Mouse (Mus musculus): Measurements from ENCODE around the gene Clk1.

Clk1 gene

DNA sequence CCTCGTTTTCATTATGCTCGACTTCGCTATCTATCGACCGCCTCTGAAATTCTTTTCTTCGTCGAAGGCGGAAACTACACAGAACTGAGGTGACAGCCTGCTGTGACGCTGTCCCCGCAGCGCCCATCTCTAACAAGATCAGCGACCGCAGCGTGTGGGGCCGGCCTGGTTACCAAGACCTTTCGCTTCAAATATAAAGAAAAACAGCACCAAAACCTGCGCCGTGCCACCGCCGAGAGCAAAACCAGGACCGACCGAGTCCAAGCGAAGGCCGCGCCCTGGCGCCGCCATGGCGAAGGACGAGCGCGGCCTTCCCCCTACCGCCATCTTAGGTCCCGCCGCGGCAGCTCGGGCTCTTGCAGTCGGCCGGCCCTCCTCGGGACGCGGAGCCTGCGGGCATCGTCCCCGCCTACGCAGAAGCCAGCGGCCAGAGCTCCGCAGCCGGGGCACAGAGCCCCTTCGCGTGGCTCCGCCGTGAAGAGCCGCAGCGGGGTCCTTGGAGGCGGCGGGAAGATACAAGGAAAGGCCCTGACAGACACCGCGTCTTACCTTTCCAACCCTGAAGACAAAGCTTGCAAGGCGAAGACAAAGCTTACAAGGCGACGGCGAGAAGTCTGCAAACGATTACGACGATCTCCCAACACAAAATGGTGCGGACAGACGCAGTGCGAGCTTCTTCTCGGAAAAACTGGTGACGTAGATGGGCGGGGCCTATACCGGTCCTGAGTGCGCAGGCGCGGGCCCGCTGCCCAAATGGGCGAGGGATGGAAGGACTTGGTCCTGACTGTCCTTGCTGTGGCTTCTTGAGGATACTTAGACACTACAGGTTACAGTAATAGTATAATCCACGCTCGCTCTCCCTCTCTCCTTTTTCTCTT, at the start of gene Clk1:
Gene Clk1, minus strand, starts transcription at position 696 of the 878 bp plus-strand sequence.
- DNase-seq (ENCODE audit: low spot score in 2 of 2), result peak; percentile 98 to 99

DNA sequence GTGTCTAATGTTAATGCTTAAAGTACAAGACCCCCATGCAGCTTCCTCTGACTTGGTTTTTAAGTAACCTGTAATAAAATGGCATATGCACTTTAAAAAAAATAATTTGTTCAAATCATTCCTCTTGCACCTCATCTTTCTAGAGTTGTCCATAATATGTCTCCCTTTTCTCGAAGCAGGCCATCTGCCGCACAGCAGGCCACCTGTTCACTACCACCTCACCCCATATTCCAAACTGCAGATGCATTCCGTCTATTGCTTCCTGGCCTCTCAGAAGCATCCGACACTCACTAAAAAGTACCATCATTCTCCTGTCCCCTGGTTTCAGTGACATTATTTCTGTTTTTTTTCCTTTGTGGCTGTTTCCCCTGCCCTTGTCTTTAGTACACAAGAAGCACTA, 41.7 kb upstream of the Clk1 start:
- no peak for DNase-seq (ENCODE audit: low spot score in 2 of 2)

GRCm38 (mm10) chr1:58465042-58465441, 41.2 kb upstream of the Clk1 start:
- no peak for DNase-seq (ENCODE audit: low spot score in 2 of 2)

GRCm38 (mm10) chr1:58463935-58464334, 40.1 kb upstream of the Clk1 start:
- no peak for DNase-seq (ENCODE audit: low spot score in 2 of 2)

DNA sequence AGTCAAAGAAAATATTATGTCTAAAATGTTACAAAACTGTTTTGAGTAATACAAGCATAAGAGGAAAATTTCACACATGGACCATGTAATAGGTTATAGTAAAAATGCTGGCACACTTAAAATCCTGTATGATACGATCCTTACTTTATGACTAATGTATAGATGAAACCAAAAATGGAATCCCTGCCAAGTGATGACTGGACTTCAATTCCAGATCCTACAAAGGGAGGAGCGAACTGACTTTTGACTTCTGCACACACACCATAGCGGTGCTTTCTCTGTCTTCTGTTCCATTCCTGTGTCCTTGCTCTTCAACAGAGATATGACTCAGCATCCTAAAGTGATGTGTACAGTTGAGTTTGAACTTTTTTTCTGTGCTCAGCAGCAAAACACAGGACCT, 36.7 kb upstream of the Clk1 start:
- no peak for DNase-seq (ENCODE audit: low spot score in 2 of 2)

- DNase-seq (ENCODE audit: low spot score in 2 of 2), result no peak
These were observed 35.0 kb upstream of the Clk1 start for GRCm38 (mm10) chr1:58458867-58459266.

GRCm38 (mm10) chr1:58458175-58458574, 34.3 kb upstream of the Clk1 start:
- DNase-seq (ENCODE audit: low spot score in 2 of 2), result no peak

DNA sequence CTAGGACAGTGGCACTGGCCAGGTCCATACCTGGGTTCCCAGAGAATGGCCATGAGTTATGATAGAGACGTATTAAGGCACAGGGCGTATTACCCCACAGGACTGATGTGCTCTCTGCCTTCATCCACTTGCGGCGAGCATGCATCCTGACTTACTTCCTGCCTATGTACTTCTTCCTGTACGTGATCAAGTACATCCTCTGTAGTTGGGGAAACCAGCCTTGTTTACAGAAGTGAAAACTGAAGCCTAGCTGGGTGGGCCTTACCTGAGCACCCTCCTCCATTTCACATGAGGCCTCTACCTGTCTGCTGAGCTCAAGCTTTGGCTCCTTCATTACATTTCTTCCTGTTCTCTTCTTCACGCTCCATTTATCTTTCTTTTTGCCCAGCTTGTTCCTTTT, 30.4 kb upstream of the Clk1 start:
- no peak for DNase-seq (ENCODE audit: low spot score in 2 of 2)

GRCm38 (mm10) chr1:58448396-58448795, 24.5 kb upstream of the Clk1 start:
- DNase-seq (ENCODE audit: low spot score in 2 of 2), result no peak

- no peak for DNase-seq (ENCODE audit: low spot score in 2 of 2)
These were observed 23.9 kb upstream of the Clk1 start for GRCm38 (mm10) chr1:58447766-58448165.

DNA sequence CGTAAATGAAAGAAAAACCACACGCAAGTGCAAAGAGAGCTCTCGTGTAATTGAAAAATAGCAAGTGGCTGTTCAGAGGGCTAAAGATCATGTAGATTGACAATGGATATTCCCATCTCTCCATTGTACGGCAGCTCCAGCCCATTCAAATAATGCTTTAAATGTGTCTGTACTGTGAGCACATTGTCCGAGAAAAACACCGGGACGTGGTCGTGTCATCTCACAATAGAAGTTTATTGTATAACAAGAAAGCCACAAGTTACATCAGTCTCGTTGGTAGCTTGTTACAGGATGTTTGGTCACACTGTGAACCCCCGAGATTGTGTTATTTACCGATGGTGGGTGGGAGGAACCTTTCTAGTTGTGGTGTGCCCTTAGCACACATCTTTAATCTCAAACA, 22.0 kb upstream of the Clk1 start:
- DNase-seq (ENCODE audit: low spot score in 2 of 2), result no peak

DNA sequence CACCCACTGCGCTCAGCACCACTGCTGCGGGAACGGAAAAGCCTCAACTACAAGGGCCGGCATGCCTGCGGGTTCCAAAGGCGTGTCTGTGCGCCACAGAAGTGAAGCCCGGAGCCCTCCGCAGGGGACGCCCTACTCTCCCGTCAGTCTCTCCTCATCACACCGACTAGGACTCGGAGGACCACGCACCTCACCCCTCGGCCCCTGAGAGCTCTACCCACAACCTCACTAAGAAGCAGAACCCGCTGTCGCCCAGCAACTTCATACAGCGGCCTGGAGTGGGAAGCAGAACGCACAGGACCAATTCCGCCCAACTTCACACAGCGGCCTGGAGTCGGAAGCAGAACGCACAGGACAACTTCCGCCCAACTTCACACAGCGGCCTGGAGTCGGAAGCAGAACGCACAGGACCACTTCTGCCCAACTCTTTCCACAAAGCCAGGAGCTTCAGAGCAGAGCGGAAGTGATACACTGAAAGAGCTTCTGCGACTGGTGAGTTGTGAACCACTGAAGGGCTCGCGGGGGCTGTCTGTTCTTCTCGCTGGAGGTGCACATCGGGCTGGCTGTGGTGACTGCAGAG, 21.4 kb upstream of the Clk1 start, which contains the start of the genes Nif3l1 and Ppil3:
Gene Nif3l1, plus strand, starts transcription at position 9 of the 580 bp plus-strand sequence.
Gene Ppil3, minus strand, starts transcription at position 344 of the 580 bp plus-strand sequence.
- DNase-seq (ENCODE audit: low spot score in 2 of 2), result peak; percentile 82 to 87

GRCm38 (mm10) chr1:58444691-58445090, 20.8 kb upstream of the Clk1 start:
- no peak for DNase-seq (ENCODE audit: low spot score in 2 of 2)

- no peak for DNase-seq (ENCODE audit: low spot score in 2 of 2)
These were observed 685 bp upstream of the Clk1 start for GRCm38 (mm10) chr1:58424551-58424950.

- peak; percentile 67 to 70 for DNase-seq (ENCODE audit: low spot score in 2 of 2)
These were observed 987 bp downstream of the Clk1 start for GRCm38 (mm10) chr1:58422879-58423278.

DNA sequence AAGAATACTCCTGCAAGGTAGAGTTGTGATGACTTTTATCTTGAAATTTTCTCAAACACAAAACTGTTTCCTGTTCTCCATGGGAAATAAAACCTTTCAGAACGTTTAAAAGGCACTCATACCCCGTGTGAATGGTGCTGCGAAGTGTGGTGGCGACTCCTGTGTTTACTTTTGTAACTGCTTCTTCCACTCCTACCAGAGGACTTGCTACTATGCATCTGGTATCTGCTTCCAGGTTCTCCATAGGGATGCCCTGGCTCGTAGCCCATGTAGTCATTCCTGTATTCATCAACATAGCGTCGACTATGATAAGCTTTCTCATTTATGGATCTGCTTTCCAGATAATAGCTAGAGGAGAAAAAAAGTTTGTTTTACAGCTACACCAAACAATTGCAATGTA, 2.9 kb downstream of the Clk1 start:
- DNase-seq (ENCODE audit: low spot score in 2 of 2), result no peak

DNA sequence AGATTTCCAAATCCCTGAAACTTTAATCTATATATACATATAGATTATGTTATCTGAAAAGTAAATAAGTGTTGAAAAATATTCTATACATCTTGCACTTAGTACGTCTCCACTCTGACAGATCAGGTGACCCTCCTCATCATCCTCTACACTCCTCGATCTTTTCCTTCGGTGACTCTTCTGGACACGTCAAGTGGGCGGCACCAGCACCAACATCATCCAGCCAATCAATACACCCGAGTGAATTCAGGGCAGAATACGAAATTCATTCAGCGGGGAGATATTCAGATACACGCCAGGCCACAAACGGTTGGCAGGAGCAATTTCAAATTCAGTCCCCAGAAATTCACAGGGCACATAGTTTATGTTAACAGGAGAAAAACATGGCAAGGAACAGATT, 3.8 kb downstream of the Clk1 start:
- DNase-seq (ENCODE audit: low spot score in 2 of 2), result no peak

DNA sequence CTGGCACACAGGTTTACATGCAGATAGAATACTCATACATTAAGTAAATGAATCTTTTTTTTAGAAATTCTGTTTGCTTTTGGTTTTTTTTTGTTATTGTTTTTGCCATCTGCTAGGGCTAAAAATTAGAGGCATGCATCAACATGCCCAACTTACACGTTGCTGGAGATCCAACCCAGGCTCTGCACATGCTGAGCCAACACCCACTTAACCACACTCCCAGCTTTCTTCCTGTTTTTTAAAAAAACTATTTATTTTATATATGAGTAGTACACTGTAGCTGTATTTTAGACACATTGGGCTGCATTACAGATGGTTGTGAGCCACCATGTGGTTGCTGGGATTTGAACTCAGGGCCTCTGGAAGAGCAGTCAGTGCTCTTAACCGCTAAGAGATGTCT, 7.8 kb downstream of the Clk1 start:
- no peak for DNase-seq (ENCODE audit: low spot score in 2 of 2)

- DNase-seq (ENCODE audit: low spot score in 2 of 2), result no peak
These were observed 8.4 kb downstream of the Clk1 start for GRCm38 (mm10) chr1:58415442-58415841.

GRCm38 (mm10) chr1:58410776-58411175, 13.1 kb downstream of the Clk1 start:
- no peak for DNase-seq (ENCODE audit: low spot score in 2 of 2)

GRCm38 (mm10) chr1:58410198-58410588, 13.7 kb downstream of the Clk1 start:
- no peak for DNase-seq (ENCODE audit: low spot score in 2 of 2)

GRCm38 (mm10) chr1:58409553-58410197, 14.2 kb downstream of the Clk1 start:
- DNase-seq (ENCODE audit: low spot score in 2 of 2), result no peak

DNA sequence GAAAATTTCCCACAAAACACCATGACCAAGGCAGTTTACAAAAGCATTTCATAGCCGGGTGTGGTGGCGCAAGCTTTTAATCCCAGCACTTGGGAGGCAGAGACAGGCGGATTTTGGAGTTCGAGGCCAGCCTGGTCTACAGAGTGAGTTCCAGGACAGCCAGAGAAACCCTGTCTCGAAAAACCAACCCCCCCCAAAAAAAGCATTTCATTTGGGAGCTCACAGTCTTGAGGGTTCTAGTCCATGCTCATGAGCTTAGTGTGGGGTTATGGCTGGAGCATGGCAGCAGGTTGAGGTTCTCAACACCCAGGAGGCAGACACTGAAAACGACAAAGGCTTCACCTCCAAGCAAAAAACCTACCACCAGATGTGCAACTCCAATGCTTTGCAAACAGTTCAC, 15.7 kb downstream of the Clk1 start:
- DNase-seq (ENCODE audit: low spot score in 2 of 2), result no peak

Data from heart, adult 9 months (tissue).